Mouse (Mus musculus) neural tube, embryonic 11.5 days (tissue): ENCODE measurements around the gene Pcna. TPM values are rescaled to one million over a fixed set of nuclear protein-coding genes. Genes with fewer than 3 reads are reported as not detected.
A peak's percentile ranks its signal among the peaks of the same experiment; 100 is the strongest.

ENCODE experiments used
- ATAC-seq: fragments of 200-750 bp; cut with Nextera tagmentation; 2 replicates; pipeline ENCODE4 v1.8.0; 2017; ENCODE audit warnings: moderate number of reproducible peaks, mild to moderate bottlenecking, moderate TSS enrichment, moderate library complexity; ENCODE audit not compliant: insufficient read depth, low FRiP score, low TSS enrichment
- DNase-seq: peaks from one replicate; pipeline ENCODE4 v3.0.0-alpha.2; 2015; ENCODE audit warnings: low spot score
- H3K27ac ChIP-seq: fragments of 300-500 bp; sonication (generic); 2 replicates; pipeline ENCODE4 v1.5.1; 2014; ENCODE audit warnings: low read depth, mild to moderate bottlenecking, low read length
- H3K27me3 ChIP-seq: fragments of 300-500 bp; sonication (generic); 2 replicates; pipeline ENCODE4 v1.6.1; 2014; ENCODE audit warnings: mild to moderate bottlenecking, low read length, mixed read lengths; ENCODE audit not compliant: control insufficient read depth, insufficient read depth
- H3K36me3 ChIP-seq: fragments of 300-500 bp; sonication (generic); 2 replicates; pipeline ENCODE4 v1.6.1; 2014; ENCODE audit warnings: mild to moderate bottlenecking, low read length, moderate library complexity, mixed read lengths; ENCODE audit not compliant: control insufficient read depth, insufficient read depth
- H3K4me1 ChIP-seq: fragments of 300-500 bp; sonication (generic); 2 replicates; pipeline ENCODE4 v1.6.1; 2014; ENCODE audit warnings: low read length, mixed read lengths; ENCODE audit not compliant: control insufficient read depth, insufficient read depth
- H3K4me2 ChIP-seq: fragments of 300-500 bp; sonication (generic); 2 replicates; pipeline ENCODE4 v1.6.1; 2014; ENCODE audit warnings: low read depth, mild to moderate bottlenecking, moderate library complexity
- H3K4me3 ChIP-seq: fragments of 300-500 bp; sonication (generic); 2 replicates; pipeline ENCODE4 v1.5.1; 2014; ENCODE audit warnings: low read depth, low read length
- H3K9ac ChIP-seq: fragments of 300-500 bp; sonication (generic); 2 replicates; pipeline ENCODE4 v1.6.1; 2014; ENCODE audit warnings: mild to moderate bottlenecking, low read length
- H3K9me3 ChIP-seq: fragments of 300-500 bp; sonication (generic); 2 replicates; pipeline ENCODE4 v1.6.1; 2016; ENCODE audit warnings: low read length; ENCODE audit not compliant: control insufficient read depth
- WGBS: fragments of 180-500 bp; shearing (Covaris S2); extraction: QIAGEN DNeasy Blood & Tissue Kit; methylation state at CpG from one replicate; pipeline ENCODE4 v1.1.7; 2014; 5-methylcytosine and 5-hydroxymethylcytosine counted together
- polyA plus RNA-seq: library from polyadenylated mRNA; unstranded; fragments of >200 nt; fragmentation: Nextera tagmentation; extraction: Ambion mirVana; gene quantifications from 2 replicates; pipeline ENCODE4 v1.2.1, GENCODE M21; 2014

Gene Pcna
- polyA plus RNA-seq, 1 experiment from 2014 or later, result 314 TPM

GRCm38 (mm10) chr2:132266086-132266485, 13.0 kb upstream of the Pcna start:
- Histone ChIP-seq H3K36me3 (no peaks in the 10 kb centered on the region), H3K4me1 (peaks cover 5% of the 10 kb centered on the region; the same call in 1 of the 2 replicates), H3K27ac (no peak overlapping the region), H3K4me3 (no peak overlapping the region), H3K9ac (no peak overlapping the region), H3K27me3 (no peaks in the 10 kb centered on the region), H3K9me3 (no peaks in the 10 kb centered on the region), H3K4me2 (no peak overlapping the region)
- ATAC-seq (no peak), DNase-seq (no peak)
- 88% methylated on average over 3 of the region's 3 CpGs for WGBS

- Histone ChIP-seq H3K4me3 (no peak overlapping the region), H3K36me3 (no peaks in the 10 kb centered on the region), H3K27me3 (no peaks in the 10 kb centered on the region), H3K27ac (no peak overlapping the region), H3K9me3 (no peaks in the 10 kb centered on the region), H3K9ac (no peak overlapping the region), H3K4me2 (no peak overlapping the region), H3K4me1 (peaks cover 5% of the 10 kb centered on the region; the same call in 1 of the 2 replicates)
- ATAC-seq, result no peak
- no peak for DNase-seq
- WGBS, result 90% methylated on average over 9 of the region's 9 CpGs
These were observed 12.1 kb upstream of the Pcna start for GRCm38 (mm10) chr2:132265196-132265595.

GRCm38 (mm10) chr2:132264266-132264710, 11.2 kb upstream of the Pcna start:
- Histone ChIP-seq H3K4me1 (peaks cover 5% of the 10 kb centered on the region; the same call in 1 of the 2 replicates), H3K4me2 (peak overlapping the region; percentile 63), H3K9ac (peak overlapping the region; percentile 79), H3K9me3 (no peaks in the 10 kb centered on the region), H3K27ac (no peak overlapping the region), H3K4me3 (peak overlapping the region; percentile 83), H3K36me3 (no peaks in the 10 kb centered on the region), H3K27me3 (no peaks in the 10 kb centered on the region)
- WGBS, result 17% methylated on average over 6 of the region's 6 CpGs
- DNase-seq, result no peak
- no peak for ATAC-seq

GRCm38 (mm10) chr2:132263421-132264265, 10.5 kb upstream of the Pcna start:
- WGBS, result under 1% methylated on average over 46 of the region's 47 CpGs
- peak; percentile 45 for ATAC-seq

GRCm38 (mm10) chr2:132262879-132263398, 9.8 kb upstream of the Pcna start, which contains the start of gene Cds2:
TSS of gene Cds2 (plus strand) at chr2:132263148.
- Histone ChIP-seq H3K27me3 (no peaks in the 10 kb centered on the region), H3K36me3 (no peaks in the 10 kb centered on the region), H3K4me3 (peak within 1 kb of the TSS; percentile 83), H3K27ac (peak within 1 kb of the TSS; percentile 36), H3K4me1 (peaks cover 5% of the 10 kb centered on the region; the same call in 1 of the 2 replicates), H3K9me3 (no peaks in the 10 kb centered on the region), H3K9ac (peak within 1 kb of the TSS; percentile 79), H3K4me2 (peak within 1 kb of the TSS; percentile 63)
- 1% methylated on average over 47 of the region's 49 CpGs for WGBS
- DNase-seq (peak; percentile 100), ATAC-seq (peak; percentile 98)

More at GRCm38 (mm10) chr2:132263421-132264265, 10.5 kb upstream of the Pcna start:
- Histone ChIP-seq H3K9ac (peak overlapping the region; percentile 79), H3K4me1 (peaks cover 5% of the 10 kb centered on the region; the same call in 1 of the 2 replicates), H3K9me3 (no peaks in the 10 kb centered on the region), H3K36me3 (no peaks in the 10 kb centered on the region), H3K4me2 (peak overlapping the region; percentile 63), H3K4me3 (peak overlapping the region; percentile 83), H3K27ac (peak overlapping the region; percentile 36), H3K27me3 (no peaks in the 10 kb centered on the region)
- DNase-seq, result peak; percentile 33

- Histone ChIP-seq H3K36me3 (no peaks in the 10 kb centered on the region), H3K4me1 (peaks cover 5% of the 10 kb centered on the region; the same call in 1 of the 2 replicates), H3K4me2 (no peak overlapping the region), H3K9me3 (no peaks in the 10 kb centered on the region), H3K27me3 (no peaks in the 10 kb centered on the region), H3K9ac (no peak overlapping the region), H3K27ac (no peak overlapping the region), H3K4me3 (no peak overlapping the region)
- DNase-seq, result no peak
- 77% methylated on average over 6 of the region's 6 CpGs for WGBS
- ATAC-seq, result no peak
These were observed 9.1 kb upstream of the Pcna start for GRCm38 (mm10) chr2:132262175-132262574.

- peaks cover 5% of the 10 kb centered on the region; the same call in 1 of the 2 replicates for H3K4me1 ChIP-seq
- no peak overlapping the region for H3K4me3 ChIP-seq
- H3K27ac ChIP-seq, result no peak overlapping the region
- no peaks in the 10 kb centered on the region for H3K9me3 ChIP-seq
- no peak overlapping the region for H3K9ac ChIP-seq
- no peak overlapping the region for H3K4me2 ChIP-seq
- ATAC-seq (no peak), DNase-seq (no peak)
- no peaks in the 10 kb centered on the region for H3K27me3 ChIP-seq
- WGBS, result 95% methylated on average over 3 of the region's 3 CpGs
- H3K36me3 ChIP-seq, result no peaks in the 10 kb centered on the region
These were observed 7.5 kb upstream of the Pcna start for GRCm38 (mm10) chr2:132260601-132261000.

- Histone ChIP-seq H3K4me3 (no peak overlapping the region), H3K36me3 (no peaks in the 10 kb centered on the region), H3K9me3 (no peaks in the 10 kb centered on the region), H3K27me3 (no peaks in the 10 kb centered on the region), H3K9ac (no peak overlapping the region), H3K4me2 (no peak overlapping the region), H3K4me1 (no peaks in the 10 kb centered on the region), H3K27ac (no peak overlapping the region)
- no peak for DNase-seq
- ATAC-seq, result no peak
- 93% methylated on average over 6 of the region's 6 CpGs for WGBS
These were observed 4.4 kb upstream of the Pcna start for GRCm38 (mm10) chr2:132257350-132258068.
